Mouse (Mus musculus): ENCODE measurements around the gene Sc5d.

- TF ChIP-seq CTCF (IDR thresholded peaks at IDR 0.05; ENCODE audit: insufficient read depth, low read length) (no peak), POLR2A (IDR thresholded peaks at IDR 0.05; ENCODE audit: borderline replicate concordance, extremely low read depth, low read depth, low read length) (no peak)
Measured at GRCm38 (mm10) chr9:42294131-42294530, 30.1 kb upstream of the Sc5d start.

Measured in lung, adult 2 months (tissue).